Mouse (Mus musculus): Measurements from ENCODE around the gene Pon3.

Gene Pon3

GRCm38 (mm10) chr6:5177967-5178891 is 77.9 kb downstream of the Pon3 start:
- no peak for DNase-seq

- no peak for DNase-seq
Observed at GRCm38 (mm10) chr6:5174179-5174812, 81.8 kb downstream of the Pon3 start.

- no peak for DNase-seq
Observed at GRCm38 (mm10) chr6:5172571-5172970, 83.5 kb downstream of the Pon3 start.

GRCm38 (mm10) chr6:5171418-5171817 is 84.7 kb downstream of the Pon3 start:
- no peak for DNase-seq
